Mouse (Mus musculus) midbrain, embryonic 12.5 days (tissue): ENCODE measurements at regions not wholly inside any gene's neighbourhood (a gene's known extent, or its start where the extent isn't known, plus 50 kb on each side); places are given as distances from the start of the nearest gene placed in this dataset.
A peak's percentile ranks its signal among the peaks of the same experiment; 100 is the strongest.

Source experiments
- ATAC-seq: fragments of 200-750 bp; cut with Nextera tagmentation; 2 replicates; pipeline ENCODE4 v1.8.0; 2017; ENCODE audit warnings: low read depth, moderate TSS enrichment, moderate library complexity; ENCODE audit not compliant: low FRiP score
- H3K27ac ChIP-seq: fragments of 300-500 bp; sonication (generic); replicated peaks from 2 replicates; pipeline ENCODE4 v1.5.1; 2016; ENCODE audit warnings: mild to moderate bottlenecking
- H3K27me3 ChIP-seq: fragments of 300-500 bp; sonication (generic); 2 replicates; pipeline ENCODE4 v1.6.1; 2016; ENCODE audit warnings: mild to moderate bottlenecking
- H3K36me3 ChIP-seq: fragments of 300-500 bp; sonication (generic); 2 replicates; pipeline ENCODE4 v1.6.1; 2016
- H3K4me1 ChIP-seq: fragments of 300-500 bp; sonication (generic); 2 replicates; pipeline ENCODE4 v1.6.1; 2016
- H3K4me2 ChIP-seq: fragments of 300-500 bp; sonication (generic); replicated peaks from 2 replicates; pipeline ENCODE4 v1.6.1; 2016; ENCODE audit warnings: mild to moderate bottlenecking, moderate library complexity
- H3K4me3 ChIP-seq: fragments of 300-500 bp; sonication (generic); 2 replicates; pipeline ENCODE4 v1.5.1; 2016; ENCODE audit warnings: mild to moderate bottlenecking
- H3K9ac ChIP-seq: fragments of 300-500 bp; sonication (generic); replicated peaks from 2 replicates; pipeline ENCODE4 v1.6.1; 2016; ENCODE audit warnings: mild to moderate bottlenecking, moderate library complexity
- H3K9me3 ChIP-seq: fragments of 300-500 bp; sonication (generic); 2 replicates; pipeline ENCODE4 v1.6.1; 2016; ENCODE audit warnings: mild to moderate bottlenecking
- WGBS: fragments of 180-500 bp; shearing (Covaris S2); methylation state at CpG from one replicate; pipeline ENCODE4 v1.1.7; 2016; 5-methylcytosine and 5-hydroxymethylcytosine counted together

DNA sequence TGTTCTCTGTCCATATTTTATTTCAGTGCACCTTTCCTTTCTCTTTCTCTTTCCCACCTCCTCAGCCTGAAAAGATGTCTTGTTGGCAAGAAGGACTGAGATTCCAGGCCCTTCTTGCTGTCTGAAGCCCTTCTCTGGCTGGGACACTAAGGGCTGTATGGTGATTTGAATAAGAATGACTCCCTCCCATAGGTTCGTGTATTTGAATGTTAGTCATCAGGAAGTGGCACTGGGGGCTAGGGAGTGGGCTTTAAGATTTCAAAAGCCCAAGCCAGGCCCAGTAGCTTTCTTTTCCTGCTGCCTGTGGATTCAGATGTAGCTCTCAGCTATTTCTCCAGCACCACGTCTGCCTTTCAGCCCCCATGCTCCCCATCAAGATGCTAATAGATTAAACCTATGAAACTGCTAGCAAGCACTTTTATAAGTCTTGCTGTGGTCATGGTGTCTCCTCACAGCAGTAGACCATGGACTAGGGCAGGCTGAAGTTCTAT, 66.3 kb upstream of the Tle4 start:
- no peak overlapping the region for H3K4me3 ChIP-seq
- H3K4me2 ChIP-seq = no peak overlapping the region
- 40% methylated on average over 2 of the region's 2 CpGs for WGBS
- no peak overlapping the region for H3K27ac ChIP-seq
- no peak overlapping the region for H3K9ac ChIP-seq
- no peaks in the 10 kb centered on the region for H3K4me1 ChIP-seq
- H3K9me3 ChIP-seq = no peaks in the 10 kb centered on the region
- peaks cover 18% of the 10 kb centered on the region for H3K27me3 ChIP-seq
- H3K36me3 ChIP-seq = no peaks in the 10 kb centered on the region
- ATAC-seq = no peak

DNA sequence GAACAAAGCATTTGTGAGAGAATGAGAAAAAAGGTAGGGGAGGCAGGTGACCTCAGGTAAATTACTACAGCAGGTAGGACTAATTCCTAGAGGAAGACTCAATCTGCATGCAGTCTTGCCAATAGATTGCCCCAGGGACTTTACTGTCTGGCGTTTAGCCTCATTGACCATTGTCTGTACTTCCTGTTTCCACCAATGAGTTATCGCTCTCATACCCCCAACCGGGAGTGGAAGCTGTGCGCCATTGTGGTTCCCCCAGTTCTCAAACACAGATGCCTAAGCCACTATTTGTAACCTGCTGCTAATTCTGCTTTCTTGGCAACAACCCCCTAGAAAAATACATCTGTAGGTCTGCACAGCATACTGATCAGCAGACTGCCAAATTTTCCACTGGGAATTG, 65.5 kb upstream of the Tle4 start:
- 69% methylated on average over 4 of the region's 4 CpGs for WGBS
- H3K27me3 ChIP-seq = peaks cover 18% of the 10 kb centered on the region
- no peaks in the 10 kb centered on the region for H3K4me1 ChIP-seq
- H3K9me3 ChIP-seq = no peaks in the 10 kb centered on the region
- H3K9ac ChIP-seq = no peak overlapping the region
- ATAC-seq = no peak
- no peak overlapping the region for H3K4me3 ChIP-seq
- no peaks in the 10 kb centered on the region for H3K36me3 ChIP-seq
- H3K27ac ChIP-seq = no peak overlapping the region
- no peak overlapping the region for H3K4me2 ChIP-seq

- Histone ChIP-seq H3K27me3 (peaks cover 15% of the 10 kb centered on the region), H3K4me1 (no peaks in the 10 kb centered on the region), H3K9me3 (no peaks in the 10 kb centered on the region), H3K4me3 (no peak overlapping the region), H3K4me2 (no peak overlapping the region), H3K36me3 (no peaks in the 10 kb centered on the region), H3K27ac (no peak overlapping the region), H3K9ac (no peak overlapping the region)
- 13% methylated on average over 4 of the region's 4 CpGs for WGBS
- 0 out of 2 replicates have a peak, but pooled peaks have one; percentile 44 for ATAC-seq
Measured at GRCm38 (mm10) chr19:14659725-14660124, 61.9 kb upstream of the Tle4 start.

DNA sequence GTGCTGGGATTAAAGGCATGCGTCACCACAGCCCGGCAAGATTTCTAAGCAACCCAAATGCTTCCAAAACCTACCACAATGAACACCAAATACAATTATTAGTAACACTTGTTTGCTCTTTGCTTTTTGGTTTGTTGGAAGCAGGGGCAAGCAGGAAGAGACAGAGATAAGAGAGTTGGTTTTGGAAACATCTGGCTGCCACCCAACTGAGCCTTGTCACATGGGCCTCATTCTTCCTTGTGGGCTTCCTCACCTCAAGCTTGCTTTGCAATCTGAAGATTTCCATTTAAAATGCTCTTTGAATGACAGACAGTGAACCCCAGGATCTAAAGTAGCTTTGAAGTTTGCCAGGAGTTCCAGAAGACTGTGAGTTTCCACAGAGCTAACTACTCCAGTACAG, 60.6 kb upstream of the Tle4 start:
- H3K9me3 ChIP-seq = no peaks in the 10 kb centered on the region
- no peak for ATAC-seq
- no peaks in the 10 kb centered on the region for H3K36me3 ChIP-seq
- H3K27ac ChIP-seq = no peak overlapping the region
- peaks cover 8% of the 10 kb centered on the region for H3K27me3 ChIP-seq
- no peak overlapping the region for H3K4me2 ChIP-seq
- H3K9ac ChIP-seq = no peak overlapping the region
- WGBS = 90% methylated on average over 2 of the region's 2 CpGs
- H3K4me1 ChIP-seq = no peaks in the 10 kb centered on the region
- H3K4me3 ChIP-seq = no peak overlapping the region

DNA sequence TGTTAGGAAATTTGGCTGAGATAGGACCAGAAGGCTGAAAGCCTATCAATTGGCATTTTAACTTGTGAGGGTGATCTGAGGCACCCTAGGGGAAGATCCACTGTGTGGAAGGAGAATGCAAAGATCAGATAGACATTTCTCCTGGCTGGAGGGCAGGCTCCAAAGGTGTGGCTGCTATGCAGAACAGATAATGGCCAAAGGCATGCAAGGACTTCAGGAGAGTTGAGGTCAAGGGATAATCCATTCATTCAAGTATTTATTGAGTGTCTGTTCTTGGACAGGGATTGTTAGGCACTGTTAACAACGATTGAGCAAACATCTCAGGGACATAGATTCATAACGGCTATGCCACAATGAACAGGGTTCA, 58.2 kb upstream of the Tle4 start:
- Histone ChIP-seq H3K27me3 (peaks cover 8% of the 10 kb centered on the region), H3K4me3 (no peak overlapping the region), H3K4me1 (no peaks in the 10 kb centered on the region), H3K4me2 (no peak overlapping the region), H3K36me3 (no peaks in the 10 kb centered on the region), H3K9me3 (no peaks in the 10 kb centered on the region), H3K9ac (no peak overlapping the region), H3K27ac (no peak overlapping the region)
- ATAC-seq = no peak
- WGBS = 26% methylated on average over 2 of the region's 2 CpGs

DNA sequence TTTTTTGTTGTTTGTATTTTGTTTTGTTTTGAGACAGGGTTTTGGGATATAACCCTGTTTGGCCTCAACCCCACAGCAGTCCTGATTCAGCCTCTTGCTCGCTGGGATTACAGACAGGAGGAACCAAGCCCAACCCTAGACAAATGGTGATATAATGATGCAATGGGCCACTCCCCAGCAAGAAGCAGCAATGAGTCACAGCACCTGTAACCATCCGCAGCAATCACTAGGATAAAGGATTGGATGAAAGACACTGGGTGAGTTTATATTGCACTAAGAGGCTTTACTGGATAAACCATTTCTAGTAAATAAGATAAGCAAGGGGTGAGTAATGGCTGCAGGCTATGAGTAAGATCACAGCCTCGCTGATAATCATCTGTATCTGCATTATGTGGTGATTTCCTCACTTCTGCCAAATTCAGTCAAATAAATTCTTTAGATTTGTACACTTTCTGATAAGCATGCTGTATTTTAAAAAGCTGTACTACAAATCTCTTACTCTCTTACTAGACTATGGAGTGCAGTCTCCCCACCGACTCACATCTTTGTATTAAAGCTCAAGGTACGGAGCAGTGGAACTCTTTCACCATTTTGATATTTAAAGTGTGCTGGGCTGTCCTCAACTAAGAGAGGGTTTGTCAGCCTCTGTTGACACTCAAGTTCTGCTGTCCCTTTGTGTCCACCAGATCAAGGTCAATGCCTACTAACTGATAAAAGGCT, 57.6 kb upstream of the Tle4 start:
- Histone ChIP-seq H3K4me1 (no peaks in the 10 kb centered on the region), H3K9ac (no peak overlapping the region), H3K36me3 (no peaks in the 10 kb centered on the region), H3K4me3 (no peak overlapping the region), H3K27me3 (peaks cover 3% of the 10 kb centered on the region), H3K9me3 (no peaks in the 10 kb centered on the region), H3K4me2 (no peak overlapping the region), H3K27ac (no peak overlapping the region)
- 84% methylated on average over 5 of the region's 5 CpGs for WGBS
- no peak for ATAC-seq
